Mouse (Mus musculus) cerebellum, adult 2 months (tissue): Measurements from ENCODE around the gene Fubp1.

Experiments
- CTCF ChIP-seq: fragments of 200-500 bp; IDR thresholded peaks from 2 replicates; pipeline ENCODE4 v1.5.1; 2011; ENCODE audit warnings: low read depth, mild to moderate bottlenecking, control low read depth, low read length, moderate library complexity, borderline replicate concordance; ENCODE audit not compliant: insufficient read depth
- POLR2A ChIP-seq: fragments of 200-500 bp; IDR thresholded peaks from 2 replicates; pipeline ENCODE4 v1.6.1; 2011; ENCODE audit warnings: low read length, control low read depth, borderline replicate concordance; ENCODE audit not compliant: insufficient read depth

GRCm38 (mm10) chr3:152170407-152170806 lies 39.8 kb upstream of the Fubp1 start:
- no peak for TF ChIP-seq CTCF
- TF ChIP-seq POLR2A: no peak
